Comparison of ENCODE assay signal across 11 mouse cellular contexts in the genomic region with DNA sequence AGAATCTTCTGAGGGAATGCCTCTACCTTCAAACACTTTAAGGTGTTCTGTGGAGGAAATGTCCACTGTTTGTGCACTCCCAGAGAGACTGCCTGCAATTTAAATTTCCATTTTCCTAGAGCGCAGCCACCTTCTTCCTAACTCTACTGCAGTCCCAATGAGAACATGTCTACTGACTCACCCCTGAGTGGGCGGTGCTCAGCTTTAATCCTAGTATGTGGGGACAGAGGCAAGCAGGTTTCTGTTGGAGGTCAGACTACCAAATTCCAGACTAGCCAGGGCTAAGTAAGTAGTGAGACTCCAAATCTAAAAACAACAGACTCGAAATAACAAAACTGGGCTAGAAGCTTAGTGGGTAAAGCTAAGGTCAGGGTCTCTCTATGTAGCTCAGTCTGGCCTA.
"Had no signal": no experiment of that assay in that cellular context is flagged by ENCODE, and none has a peak within 500 bp of the region (broad histone marks: within the 10 kb centered on the region; RNA-seq: fewer than 3 reads in every experiment).

No protein-coding gene starts in this region.

- DNase-seq: lung, adult 18-20 months; lung, embryonic 14.5 days; lung, postnatal 10 days; lung, postnatal 4 days; midbrain, embryonic 14.5 days; retina, postnatal 1 day; right cerebral cortex, postnatal 14 days; spleen, adult 18-20 months; thymus, adult 18-20 months; thymus, postnatal 14 days; thymus, postnatal 36 days had no signal
